Mouse (Mus musculus) heart, postnatal 0 days (tissue): ENCODE results near the gene Tmem63a. TPM values are rescaled to one million over a fixed set of nuclear protein-coding genes. Genes with fewer than 3 reads are reported as not detected.
A peak's percentile ranks its signal among the peaks of the same experiment; 100 is the strongest.

Source experiments
- ATAC-seq: fragments of 200-750 bp; cut with Nextera tagmentation; 2 replicates; pipeline ENCODE4 v1.8.0; 2017; ENCODE audit warnings: low read depth, moderate number of reproducible peaks, moderate library complexity; ENCODE audit not compliant: insufficient read depth
- DNase-seq: peaks from one replicate; pipeline ENCODE4 v3.0.0-alpha.2; 2016; ENCODE audit warnings: low spot score
- H3K27ac ChIP-seq: fragments of 300-500 bp; sonication (generic); 2 replicates; pipeline ENCODE4 v1.5.1; 2014; ENCODE audit warnings: low read depth, mild to moderate bottlenecking
- H3K27me3 ChIP-seq: fragments of 300-500 bp; sonication (generic); 2 replicates; pipeline ENCODE4 v1.6.1; 2014; ENCODE audit warnings: low read length, mixed read lengths; ENCODE audit not compliant: control insufficient read depth, insufficient read depth
- H3K36me3 ChIP-seq: fragments of 300-500 bp; sonication (generic); replicated peaks from 2 replicates; pipeline ENCODE4 v1.6.1; 2014; ENCODE audit warnings: low read length, mixed read lengths; ENCODE audit not compliant: control insufficient read depth, insufficient read depth
- H3K4me1 ChIP-seq: fragments of 300-500 bp; sonication (generic); 2 replicates; pipeline ENCODE4 v1.6.1; 2014; ENCODE audit warnings: antibody characterized with exemption; ENCODE audit not compliant: control insufficient read depth, insufficient read depth
- H3K4me2 ChIP-seq: fragments of 300-500 bp; sonication (generic); 2 replicates; pipeline ENCODE4 v1.6.1; 2014; ENCODE audit warnings: low read depth, mild to moderate bottlenecking, low read length, moderate library complexity
- H3K4me3 ChIP-seq: fragments of 300-500 bp; sonication (generic); 2 replicates; pipeline ENCODE4 v1.5.1; 2014; ENCODE audit warnings: low read depth, low read length
- H3K9ac ChIP-seq: fragments of 300-500 bp; sonication (generic); replicated peaks from 2 replicates; pipeline ENCODE4 v1.6.1; 2014; ENCODE audit warnings: low read depth, low read length, mixed read lengths
- H3K9me3 ChIP-seq: fragments of 300-500 bp; sonication (generic); replicated peaks from 2 replicates; pipeline ENCODE4 v1.6.1; 2016; ENCODE audit warnings: low read length; ENCODE audit not compliant: control insufficient read depth
- CTCF ChIP-seq: IDR thresholded peaks from 2 replicates; pipeline ENCODE4 v1.5.1; 2016; ENCODE audit warnings: antibody characterized with exemption, control low read depth, low read depth
- EP300 ChIP-seq: IDR thresholded peaks from 2 replicates; pipeline ENCODE4 v1.6.1; 2016; ENCODE audit warnings: antibody characterized with exemption, low read depth
- WGBS: fragments of 180-500 bp; shearing (Covaris S2); extraction: QIAGEN DNeasy Blood & Tissue Kit; methylation state at CpG from one replicate; pipeline ENCODE4 v1.1.7; 2014; 5-methylcytosine and 5-hydroxymethylcytosine counted together
- polyA plus RNA-seq: library from polyadenylated mRNA; unstranded; fragments of >200 nt; fragmentation: Nextera tagmentation; extraction: Ambion mirVana; gene quantifications from 2 replicates; pipeline ENCODE4 v1.2.1, GENCODE M21; 2015
- total RNA-seq: library from RNA; depleted of rRNA; stranded (reverse); fragments of >200 nt; gene quantifications from 2 replicates; pipeline ENCODE4 v1.2.3, GENCODE M21; 2014; ENCODE audit warnings: low replicate concordance

Gene Tmem63a
- total and polyA plus RNA-seq, 2 experiments from 2014 or later: 9.6 to 17.2 TPM

DNA sequence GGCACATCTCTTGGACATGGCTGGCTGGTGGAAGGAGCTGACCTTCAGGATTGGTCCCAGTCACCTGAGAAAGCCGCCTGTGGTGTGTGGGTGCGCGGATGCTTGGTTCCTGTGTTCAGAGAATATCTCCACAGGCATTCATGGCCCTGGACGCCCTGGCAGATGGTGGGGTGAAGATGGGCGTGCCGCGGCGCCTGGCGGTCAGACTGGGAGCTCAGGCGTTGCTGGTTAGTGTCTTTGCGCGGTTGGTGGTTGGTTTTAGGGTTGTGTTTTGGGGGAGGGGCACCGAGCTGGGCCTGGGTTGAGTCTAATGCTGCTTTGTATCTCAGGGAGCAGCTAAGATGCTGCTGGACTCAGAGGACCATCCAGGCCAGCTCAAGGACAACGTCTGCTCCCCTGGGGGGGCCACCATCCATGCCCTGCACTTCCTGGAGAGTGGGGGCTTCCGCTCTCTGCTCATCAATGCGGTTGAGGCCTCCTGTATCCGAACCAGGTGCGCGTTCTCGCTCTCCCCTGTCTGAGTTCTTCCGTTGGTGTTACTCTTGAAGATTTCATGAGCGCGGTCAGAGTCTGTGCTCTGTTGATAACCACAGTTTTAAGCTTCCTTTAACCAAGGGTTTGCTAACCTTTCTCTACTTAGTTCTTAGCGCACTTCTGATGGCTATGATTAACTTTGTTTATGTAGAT lies 35.5 kb upstream of the Tmem63a start:
- no peak for ATAC-seq
- H3K27me3 ChIP-seq: no peaks in the 10 kb centered on the region
- H3K9me3 ChIP-seq: no peaks in the 10 kb centered on the region
- no peak overlapping the region for H3K9ac ChIP-seq
- H3K4me2 ChIP-seq: no peak overlapping the region
- 90% methylated on average over 23 of the region's 24 CpGs for WGBS
- peaks cover 17% of the 10 kb centered on the region for H3K36me3 ChIP-seq
- H3K4me1 ChIP-seq: peaks cover 12% of the 10 kb centered on the region
- H3K4me3 ChIP-seq: no peak overlapping the region
- H3K27ac ChIP-seq: no peak overlapping the region
- TF ChIP-seq EP300: no peak
- TF ChIP-seq CTCF: no peak
- DNase-seq: no peak

DNA sequence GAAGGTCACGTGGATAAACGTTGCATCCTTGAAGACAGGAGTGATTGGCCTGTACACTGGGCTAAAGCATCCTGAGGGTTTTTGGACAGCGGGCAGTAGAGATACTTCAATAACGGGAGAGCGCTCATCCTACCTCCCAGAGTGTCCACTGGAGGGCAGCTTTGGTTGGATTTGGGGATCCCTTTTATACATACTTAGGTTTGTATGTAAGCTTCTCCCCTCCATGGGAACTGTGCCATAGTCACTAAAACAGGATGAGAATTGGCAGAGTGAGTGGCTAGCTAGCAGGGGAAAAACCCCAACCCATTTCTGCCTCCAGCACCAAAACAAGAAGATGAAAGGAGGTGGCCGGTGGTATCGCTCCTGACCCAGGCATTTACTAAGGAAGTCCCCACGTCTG lies 31.0 kb upstream of the Tmem63a start:
- WGBS: 37% methylated on average over 8 of the region's 8 CpGs
- TF ChIP-seq CTCF (peak; percentile 51), EP300 (no peak)
- H3K4me1 ChIP-seq: peaks cover 6% of the 10 kb centered on the region; the same call in 1 of the 2 replicates
- no peaks in the 10 kb centered on the region for H3K9me3 ChIP-seq
- DNase-seq: peak; percentile 50
- H3K27ac ChIP-seq: no peak overlapping the region
- no peaks in the 10 kb centered on the region for H3K27me3 ChIP-seq
- H3K9ac ChIP-seq: no peak overlapping the region
- peak overlapping the region; percentile 17 for H3K4me2 ChIP-seq
- ATAC-seq: no peak
- peaks cover 12% of the 10 kb centered on the region for H3K36me3 ChIP-seq
- H3K4me3 ChIP-seq: no peak overlapping the region

DNA sequence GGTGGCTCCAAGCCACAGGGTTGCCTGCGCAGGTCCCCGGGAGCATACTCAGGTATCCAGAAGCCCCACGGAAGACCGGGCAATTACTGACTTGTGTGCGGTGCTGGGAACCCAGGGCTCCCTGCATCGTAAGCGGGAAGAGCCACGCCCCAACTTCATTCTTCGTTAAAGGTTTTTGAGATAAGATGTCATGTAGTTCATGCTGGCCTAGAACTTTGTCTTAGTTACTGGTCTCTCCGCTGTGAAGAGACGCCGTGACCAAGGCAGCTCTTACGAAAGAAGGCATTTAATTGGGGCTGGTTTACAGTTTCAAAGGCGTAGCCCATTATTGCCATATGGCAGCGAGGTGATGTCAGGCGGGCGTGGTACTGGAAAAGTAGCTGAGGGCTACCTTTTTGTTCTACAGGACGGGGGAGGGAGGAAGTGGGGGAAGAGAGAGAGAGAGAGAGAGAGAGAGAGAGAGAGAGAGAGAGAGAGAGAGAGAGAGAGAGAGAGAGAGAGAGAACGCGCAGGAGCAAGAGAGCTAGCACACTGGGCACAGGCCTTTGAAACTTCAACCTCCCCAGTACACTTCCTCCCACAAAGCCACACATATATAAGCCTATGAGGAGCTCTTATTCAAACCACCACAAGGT lies 30.4 kb upstream of the Tmem63a start:
- 52% methylated on average over 19 of the region's 20 CpGs for WGBS
- no peak overlapping the region for H3K4me3 ChIP-seq
- ATAC-seq (no peak), DNase-seq (no peak)
- H3K27me3 ChIP-seq: no peaks in the 10 kb centered on the region
- H3K27ac ChIP-seq: no peak overlapping the region
- H3K36me3 ChIP-seq: peaks cover 6% of the 10 kb centered on the region
- TF ChIP-seq CTCF (no peak), EP300 (no peak)
- peak overlapping the region; percentile 17 for H3K4me2 ChIP-seq
- peaks cover 6% of the 10 kb centered on the region; the same call in 1 of the 2 replicates for H3K4me1 ChIP-seq
- no peak overlapping the region for H3K9ac ChIP-seq
- no peaks in the 10 kb centered on the region for H3K9me3 ChIP-seq

DNA sequence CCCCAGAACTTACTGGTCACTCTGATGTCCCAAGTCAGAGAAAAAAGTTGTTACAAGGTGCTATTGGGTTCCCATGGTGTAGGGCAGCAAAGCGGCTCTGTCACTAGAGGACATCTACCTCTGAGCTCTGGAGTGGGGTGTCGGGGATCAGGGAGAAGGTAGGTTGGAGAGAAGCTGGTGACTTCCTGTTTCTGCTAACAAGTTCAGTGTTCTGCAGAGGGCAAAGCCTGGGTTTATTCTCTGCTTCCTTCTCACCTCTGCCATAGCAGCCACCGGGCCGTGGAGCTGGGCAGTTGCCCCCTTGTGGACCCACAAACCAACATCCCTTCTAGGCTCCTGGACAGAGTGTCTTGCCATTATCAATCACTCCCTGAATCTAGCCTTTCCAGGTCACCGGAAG lies 29.4 kb upstream of the Tmem63a start:
- Histone ChIP-seq H3K9me3 (no peaks in the 10 kb centered on the region), H3K27ac (no peak overlapping the region), H3K9ac (no peak overlapping the region), H3K27me3 (no peaks in the 10 kb centered on the region), H3K36me3 (peaks cover 4% of the 10 kb centered on the region; the same call in 1 of the 2 replicates), H3K4me1 (peaks cover 6% of the 10 kb centered on the region; the same call in 1 of the 2 replicates), H3K4me3 (no peak overlapping the region), H3K4me2 (no peak overlapping the region)
- TF ChIP-seq EP300 (no peak), CTCF (no peak)
- no peak for DNase-seq
- 82% methylated on average over 5 of the region's 5 CpGs for WGBS
- ATAC-seq: no peak

DNA sequence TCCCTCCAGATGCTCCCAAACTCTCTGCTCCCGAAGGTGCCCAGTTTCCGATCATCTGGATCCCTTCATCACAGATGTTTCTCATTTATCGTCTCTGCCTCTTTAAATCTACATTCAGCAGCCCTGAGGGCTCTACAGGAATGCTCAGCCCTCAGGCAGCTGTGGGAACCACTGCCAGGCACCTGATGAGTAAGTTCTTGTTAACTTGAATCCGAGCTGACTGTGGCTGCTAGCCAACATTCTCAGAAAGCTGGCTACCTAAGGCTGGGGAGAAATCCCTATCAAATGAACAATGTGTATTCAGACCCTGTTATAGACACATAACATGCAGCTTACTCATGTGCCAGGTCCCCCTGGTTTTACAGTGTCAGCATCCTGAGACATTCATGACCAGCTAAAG lies 28.3 kb upstream of the Tmem63a start:
- WGBS: 24% methylated on average over 4 of the region's 4 CpGs
- peak; percentile 47 for DNase-seq

DNA sequence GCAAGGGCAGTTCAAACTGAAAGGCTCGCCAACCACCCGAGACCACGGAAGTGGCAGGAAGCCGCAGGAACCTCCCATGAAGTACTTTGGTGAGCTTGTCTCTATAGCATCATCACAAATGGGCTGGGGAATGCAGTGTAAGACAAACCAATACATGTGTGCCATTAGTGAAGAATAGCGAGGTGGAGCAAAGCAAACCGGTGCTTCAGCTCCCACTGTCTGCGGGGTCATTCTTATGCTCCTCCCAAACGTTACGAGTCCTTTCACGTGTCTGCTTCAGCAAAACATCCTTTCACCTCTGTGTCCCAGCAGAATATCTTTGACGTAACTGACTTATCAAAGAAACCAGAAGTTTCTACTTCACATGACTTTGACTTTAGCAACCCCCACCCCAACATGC lies 25.7 kb upstream of the Tmem63a start:
- H3K9ac ChIP-seq: no peak overlapping the region
- no peaks in the 10 kb centered on the region for H3K27me3 ChIP-seq
- no peaks in the 10 kb centered on the region for H3K36me3 ChIP-seq
- H3K9me3 ChIP-seq: no peaks in the 10 kb centered on the region
- no peak for TF ChIP-seq CTCF
- TF ChIP-seq EP300: no peak
- H3K27ac ChIP-seq: no peak overlapping the region
- DNase-seq (no peak), ATAC-seq (no peak)
- H3K4me2 ChIP-seq: no peak overlapping the region
- no peak overlapping the region for H3K4me3 ChIP-seq
- 85% methylated on average over 11 of the region's 11 CpGs for WGBS
- H3K4me1 ChIP-seq: peaks cover 6% of the 10 kb centered on the region; the same call in 1 of the 2 replicates

More for the DNA sequence above, 28.3 kb upstream of the Tmem63a start:
- no peak overlapping the region for H3K4me2 ChIP-seq
- ATAC-seq: peak; percentile 73
- no peaks in the 10 kb centered on the region for H3K27me3 ChIP-seq
- H3K27ac ChIP-seq: no peak overlapping the region
- TF ChIP-seq EP300: no peak
- TF ChIP-seq CTCF: no peak
- peaks cover 6% of the 10 kb centered on the region; the same call in 1 of the 2 replicates for H3K4me1 ChIP-seq
- no peaks in the 10 kb centered on the region for H3K36me3 ChIP-seq
- H3K9me3 ChIP-seq: no peaks in the 10 kb centered on the region
- H3K9ac ChIP-seq: no peak overlapping the region
- H3K4me3 ChIP-seq: no peak overlapping the region
